Mouse (Mus musculus) intestine, embryonic 16.5 days (tissue): ENCODE results near the gene Sspn. TPM values are rescaled to one million over a fixed set of nuclear protein-coding genes. Genes with fewer than 3 reads are reported as not detected.

Source experiments
- polyA plus RNA-seq: library from polyadenylated mRNA; unstranded; fragments of >200 nt; fragmentation: Nextera tagmentation; extraction: Ambion mirVana; gene quantifications from 2 replicates; pipeline ENCODE4 v1.2.1, GENCODE M21; 2015

Gene Sspn
- polyA plus RNA-seq, 1 experiment from 2014 or later: 6.6 TPM

Other genes with a start within 250 kb of the Sspn start
- 3.1 and 3.2 TPM in 2 replicates for gene Rassf8, start 184.9 kb upstream of the Sspn start, polyA plus RNA-seq
- gene Bhlhe41, start 66.1 kb upstream of the Sspn start, polyA plus RNA-seq: 0.77 and 0.83 TPM in 2 replicates